Mouse (Mus musculus) liver, postnatal 0 days (tissue): Measurements from ENCODE around the gene Sspo. TPM values are rescaled to one million over a fixed set of nuclear protein-coding genes. Genes with fewer than 3 reads are reported as not detected.
"Not testable (repeated sequence)": the region's sequence is repeated elsewhere in the genome, so short reads cannot be mapped to it uniquely, and the experiment has no call there.

ENCODE experiments used
- ATAC-seq: fragments of 200-750 bp; cut with Nextera tagmentation; 2 replicates; pipeline ENCODE4 v1.8.0; 2017; ENCODE audit warnings: mild to moderate bottlenecking, moderate library complexity
- DNase-seq: peaks from one replicate; pipeline ENCODE4 v3.0.0-alpha.2; 2016
- H3K27ac ChIP-seq: fragments of 300-500 bp; sonication (generic); 2 replicates; pipeline ENCODE4 v1.5.1; 2014; ENCODE audit warnings: antibody characterized with exemption, moderate library complexity, mild to moderate bottlenecking, low read depth
- H3K27me3 ChIP-seq: fragments of 300-500 bp; sonication (generic); 2 replicates; pipeline ENCODE4 v1.6.1; 2014; ENCODE audit warnings: low read length, control low read depth, mixed read lengths; ENCODE audit not compliant: insufficient read depth
- H3K36me3 ChIP-seq: fragments of 300-500 bp; sonication (generic); replicated peaks from 2 replicates; pipeline ENCODE4 v1.6.1; 2014; ENCODE audit warnings: mild to moderate bottlenecking, control low read depth, low read length, moderate library complexity, mixed read lengths; ENCODE audit not compliant: insufficient read depth
- H3K4me1 ChIP-seq: fragments of 300-500 bp; sonication (generic); 2 replicates; pipeline ENCODE4 v1.6.1; 2014; ENCODE audit warnings: antibody characterized with exemption, mild to moderate bottlenecking, control low read depth; ENCODE audit not compliant: insufficient read depth
- H3K4me2 ChIP-seq: fragments of 300-500 bp; sonication (generic); 2 replicates; pipeline ENCODE4 v1.6.1; 2014; ENCODE audit warnings: low read depth, mild to moderate bottlenecking, low read length, moderate library complexity, mixed read lengths
- H3K4me3 ChIP-seq: fragments of 300-500 bp; sonication (generic); 2 replicates; pipeline ENCODE4 v1.5.1; 2014; ENCODE audit warnings: low read depth, low read length
- H3K9ac ChIP-seq: fragments of 300-500 bp; sonication (generic); replicated peaks from 2 replicates; pipeline ENCODE4 v1.6.1; 2014; ENCODE audit warnings: mild to moderate bottlenecking, moderate library complexity
- H3K9me3 ChIP-seq: fragments of 300-500 bp; sonication (generic); 2 replicates; pipeline ENCODE4 v1.6.1; 2016; ENCODE audit warnings: mild to moderate bottlenecking, control low read depth, low read length, mixed read lengths
- CTCF ChIP-seq: sonication (generic); IDR thresholded peaks from 2 replicates; pipeline ENCODE4 v1.5.1; 2016; ENCODE audit warnings: antibody characterized with exemption, low read depth
- EP300 ChIP-seq: IDR thresholded peaks from 2 replicates; pipeline ENCODE4 v1.6.1; 2016; ENCODE audit warnings: antibody characterized with exemption, low read depth, mild to moderate bottlenecking
- WGBS: fragments of 180-500 bp; shearing (Covaris S2); extraction: QIAGEN DNeasy Blood & Tissue Kit; methylation state at CpG from one replicate; pipeline ENCODE4 v1.1.7; 2014; ENCODE audit not compliant: insufficient replicate concordance; 5-methylcytosine and 5-hydroxymethylcytosine counted together
- polyA plus RNA-seq: library from polyadenylated mRNA; unstranded; fragments of >200 nt; fragmentation: Nextera tagmentation; extraction: Ambion mirVana; gene quantifications from 2 replicates; pipeline ENCODE4 v1.2.1, GENCODE M21; 2015

Gene Sspo
- polyA plus RNA-seq, 1 experiment from 2014 or later = 0.06 TPM

DNA sequence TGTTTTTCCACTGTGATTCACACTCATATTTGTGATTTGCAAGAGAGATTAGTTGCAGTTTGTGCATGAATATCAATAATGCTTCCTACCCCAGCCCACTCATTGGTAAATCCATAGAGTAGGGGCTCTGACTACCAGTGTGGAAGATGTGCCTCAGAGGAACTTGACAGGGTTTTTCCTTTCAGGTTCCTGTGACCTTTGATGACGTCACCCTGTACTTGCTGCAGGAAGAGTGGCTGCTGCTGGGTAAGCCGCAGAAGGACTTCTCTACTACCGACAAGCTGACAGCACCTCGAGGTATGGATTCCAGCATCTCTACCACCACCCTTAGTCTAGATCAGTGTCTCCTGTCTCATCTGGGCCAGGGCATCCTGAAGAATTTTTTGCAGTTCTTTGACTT lies 60.1 kb downstream of the Sspo start:
- no peak overlapping the region for H3K9ac ChIP-seq
- ATAC-seq = no peak
- no peak overlapping the region for H3K4me2 ChIP-seq
- no peak for DNase-seq
- 59% methylated on average over 4 of the region's 4 CpGs for WGBS
- H3K36me3 ChIP-seq = no peaks in the 10 kb centered on the region; the same call in 1 of the 2 replicates
- no peaks in the 10 kb centered on the region for H3K9me3 ChIP-seq
- H3K27ac ChIP-seq = no peak overlapping the region
- H3K4me3 ChIP-seq = no peak overlapping the region
- peaks cover 7% of the 10 kb centered on the region for H3K4me1 ChIP-seq
- TF ChIP-seq CTCF (no peak), EP300 (no peak)
- no peaks in the 10 kb centered on the region for H3K27me3 ChIP-seq

DNA sequence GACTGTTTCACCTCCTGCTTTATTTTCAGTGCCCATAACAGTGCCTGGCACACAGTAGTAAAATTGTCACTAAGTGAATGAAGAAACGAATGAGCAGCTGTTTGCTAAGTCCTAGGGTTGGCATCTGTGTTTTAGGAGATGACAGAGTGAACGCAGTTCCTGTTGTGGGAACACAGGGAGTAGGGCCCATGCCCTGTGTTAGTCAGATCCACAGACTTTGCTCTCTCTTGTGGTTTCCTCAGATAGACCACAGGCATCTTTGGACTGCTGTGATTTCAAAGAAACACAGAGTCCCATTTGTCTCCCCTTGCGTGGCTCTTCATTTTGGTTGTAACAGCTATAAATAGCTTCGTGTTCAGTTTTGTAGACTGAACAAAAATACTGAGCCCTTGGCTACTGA lies 62.4 kb downstream of the Sspo start:
- Histone ChIP-seq H3K27ac (no peak overlapping the region), H3K27me3 (no peaks in the 10 kb centered on the region), H3K9ac (no peak overlapping the region), H3K9me3 (no peaks in the 10 kb centered on the region), H3K4me2 (no peak overlapping the region), H3K36me3 (peaks cover 3% of the 10 kb centered on the region), H3K4me1 (no peaks in the 10 kb centered on the region), H3K4me3 (no peak overlapping the region)
- no peak for DNase-seq
- ATAC-seq = no peak
- 47% methylated on average over 4 of the region's 4 CpGs for WGBS
- no peak for TF ChIP-seq EP300
- TF ChIP-seq CTCF = no peak

- Histone ChIP-seq H3K27me3 (no peaks in the 10 kb centered on the region), H3K9ac (no peak overlapping the region), H3K4me3 (no peak overlapping the region), H3K4me1 (no peaks in the 10 kb centered on the region), H3K4me2 (no peak overlapping the region), H3K9me3 (peaks cover 2% of the 10 kb centered on the region; the same call in 1 of the 2 replicates), H3K27ac (no peak overlapping the region), H3K36me3 (peaks cover 3% of the 10 kb centered on the region)
- DNase-seq (no peak), ATAC-seq (no peak)
- 70% methylated on average over 7 of the region's 7 CpGs for WGBS
- TF ChIP-seq CTCF (no peak), EP300 (no peak)
These were observed 63.8 kb downstream of the Sspo start for GRCm38 (mm10) chr6:48511861-48512260.

DNA sequence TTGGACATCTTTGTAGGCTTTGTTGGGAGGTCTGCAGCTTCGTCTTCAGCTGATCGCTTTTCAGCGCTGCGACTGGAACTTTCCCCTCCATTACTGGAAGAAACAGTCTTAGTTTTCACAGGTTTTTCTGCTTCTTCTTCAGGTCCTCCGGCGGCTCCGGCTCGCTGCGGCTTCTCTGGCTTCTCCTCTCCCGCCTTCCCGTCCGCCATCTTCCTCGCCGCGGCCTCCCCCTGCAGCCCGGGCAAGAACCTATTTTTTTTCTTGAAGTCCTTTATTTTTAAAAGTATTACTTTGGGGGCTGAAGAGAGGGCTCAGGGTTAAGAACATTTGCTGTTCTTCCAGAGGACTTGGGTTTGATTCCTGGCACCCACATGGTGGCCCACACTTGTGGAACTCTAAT lies 76.9 kb downstream of the Sspo start:
- 93% methylated on average over 13 of the region's 16 CpGs for WGBS
- not testable (repeated sequence) for H3K4me1 ChIP-seq

GRCm38 (mm10) chr6:48527901-48528300 lies 79.9 kb downstream of the Sspo start:
- H3K4me3 ChIP-seq = no peak overlapping the region
- no peak for ATAC-seq
- WGBS = 75% methylated on average over 9 of the region's 9 CpGs
- DNase-seq = no peak
- no peaks in the 10 kb centered on the region for H3K27me3 ChIP-seq
- H3K9me3 ChIP-seq = no peaks in the 10 kb centered on the region
- H3K27ac ChIP-seq = no peak overlapping the region
- no peak overlapping the region for H3K4me2 ChIP-seq
- no peaks in the 10 kb centered on the region for H3K4me1 ChIP-seq
- no peaks in the 10 kb centered on the region for H3K36me3 ChIP-seq
- no peak overlapping the region for H3K9ac ChIP-seq
- TF ChIP-seq CTCF (no peak), EP300 (no peak)

More for the DNA sequence above, 76.9 kb downstream of the Sspo start:
- ATAC-seq, DNase-seq, H3K9me3 ChIP-seq, H3K9ac ChIP-seq, H3K27ac ChIP-seq, H3K4me3 ChIP-seq, H3K27me3 ChIP-seq, H3K36me3 ChIP-seq, H3K4me2 ChIP-seq: not testable (repeated sequence)

DNA sequence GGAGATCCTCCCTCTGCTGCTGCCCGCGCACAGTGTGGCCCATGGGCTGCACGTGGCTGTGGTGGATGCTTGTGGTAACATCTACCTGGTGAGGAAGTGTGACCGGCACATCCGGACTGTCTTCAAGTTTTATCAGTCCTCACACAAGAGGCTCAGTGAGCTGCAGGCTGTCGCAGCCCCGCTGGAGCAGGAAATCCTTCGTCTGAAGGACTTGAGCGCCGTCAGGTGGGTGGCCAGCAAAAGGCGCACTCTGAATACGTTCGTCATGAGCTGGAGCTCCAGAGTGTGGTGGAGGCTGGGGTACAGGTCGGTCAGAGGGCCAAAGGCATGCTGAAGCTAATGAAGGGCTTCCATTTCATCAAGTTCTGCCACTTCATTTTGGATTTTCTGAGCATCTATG lies 81.2 kb downstream of the Sspo start:
- WGBS = 46% methylated on average over 14 of the region's 14 CpGs
- Histone ChIP-seq H3K36me3 (no peaks in the 10 kb centered on the region), H3K27me3 (no peaks in the 10 kb centered on the region), H3K4me2 (no peak overlapping the region), H3K27ac (no peak overlapping the region), H3K9me3 (no peaks in the 10 kb centered on the region), H3K4me1 (no peaks in the 10 kb centered on the region), H3K4me3 (no peak overlapping the region), H3K9ac (no peak overlapping the region)
- DNase-seq (no peak), ATAC-seq (no peak)
- peak; percentile 36; the same call in 1 of the 2 replicates for TF ChIP-seq CTCF
- no peak for TF ChIP-seq EP300

- ATAC-seq (no peak), DNase-seq (no peak)
- 67% methylated on average over 16 of the region's 16 CpGs for whole genome bisulfite sequencing
- no peaks in the 10 kb centered on the region for H3K27me3 ChIP-seq
- no peak for TF ChIP-seq EP300
- H3K27ac ChIP-seq = no peak overlapping the region
- H3K4me1 ChIP-seq = no peaks in the 10 kb centered on the region
- no peak overlapping the region for H3K9ac ChIP-seq
- H3K4me2 ChIP-seq = no peak overlapping the region
- H3K4me3 ChIP-seq = no peak overlapping the region
- no peaks in the 10 kb centered on the region for H3K36me3 ChIP-seq
- H3K9me3 ChIP-seq = no peaks in the 10 kb centered on the region
These were observed 81.9 kb downstream of the Sspo start for GRCm38 (mm10) chr6:48529871-48530440.
